Mouse (Mus musculus) thymus, adult 2 months (tissue): ENCODE data around the gene Gna13.

Experiments used
- CTCF ChIP-seq: fragments of 200-500 bp; IDR thresholded peaks from 2 replicates; pipeline ENCODE4 v1.5.1; 2012; ENCODE audit warnings: mild to moderate bottlenecking, control low read depth, low read length, moderate library complexity, borderline replicate concordance; ENCODE audit not compliant: control insufficient read depth, poor library complexity, insufficient read depth; ENCODE audit errors: extremely low read depth
- POLR2A ChIP-seq: fragments of 200-500 bp; IDR thresholded peaks from 2 replicates; pipeline ENCODE4 v1.6.1; 2012; ENCODE audit warnings: mild to moderate bottlenecking, low read length, control low read depth, moderate library complexity; ENCODE audit not compliant: control insufficient read depth, poor library complexity, insufficient read depth; ENCODE audit errors: extremely low read depth

DNA sequence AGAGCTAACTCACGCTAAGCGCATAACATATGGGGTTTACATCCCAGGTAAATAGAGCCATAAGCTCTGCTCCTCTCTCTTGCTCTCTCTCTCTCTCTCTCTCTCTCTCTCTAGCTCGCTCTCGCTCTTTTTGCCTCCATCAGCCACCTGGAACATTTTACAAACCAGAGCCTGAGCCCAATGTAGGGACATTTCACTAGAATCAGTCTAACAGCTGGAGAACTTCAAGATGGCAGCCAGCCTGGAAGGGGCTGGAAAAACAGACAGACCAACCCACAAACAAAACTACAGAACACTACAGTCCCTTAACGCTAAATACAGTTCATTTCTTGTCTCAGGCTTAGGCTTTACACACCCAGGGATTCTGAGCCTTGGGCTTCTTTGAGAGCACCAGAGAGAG, 5.5 kb upstream of the Gna13 start:
- no peak for TF ChIP-seq CTCF
- no peak for TF ChIP-seq POLR2A
